Mouse (Mus musculus): ENCODE data around the gene Thrap3.

The Thrap3 gene

DNA sequence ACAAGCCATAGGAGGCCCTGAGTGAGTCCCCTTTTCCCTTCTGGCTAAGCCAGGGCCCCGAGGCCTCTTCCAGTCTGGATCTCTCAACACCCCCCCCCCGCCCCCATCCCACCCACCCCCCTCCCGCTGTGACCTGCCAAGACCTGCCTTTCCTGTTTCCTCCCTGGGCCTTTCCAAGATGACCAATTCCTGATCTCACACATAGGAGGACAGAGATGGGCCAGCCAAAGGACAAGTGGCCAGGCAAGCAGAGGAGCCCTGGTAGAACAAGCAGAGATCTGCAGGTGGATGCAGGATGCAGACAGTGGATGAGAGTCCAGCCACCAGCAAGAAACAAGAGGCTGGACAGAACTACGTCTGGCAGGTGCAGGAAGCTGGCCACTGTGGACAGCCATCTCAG is 57.2 kb downstream of the Thrap3 start:
- no peak for DNase-seq (ENCODE audit: low read depth)

DNA sequence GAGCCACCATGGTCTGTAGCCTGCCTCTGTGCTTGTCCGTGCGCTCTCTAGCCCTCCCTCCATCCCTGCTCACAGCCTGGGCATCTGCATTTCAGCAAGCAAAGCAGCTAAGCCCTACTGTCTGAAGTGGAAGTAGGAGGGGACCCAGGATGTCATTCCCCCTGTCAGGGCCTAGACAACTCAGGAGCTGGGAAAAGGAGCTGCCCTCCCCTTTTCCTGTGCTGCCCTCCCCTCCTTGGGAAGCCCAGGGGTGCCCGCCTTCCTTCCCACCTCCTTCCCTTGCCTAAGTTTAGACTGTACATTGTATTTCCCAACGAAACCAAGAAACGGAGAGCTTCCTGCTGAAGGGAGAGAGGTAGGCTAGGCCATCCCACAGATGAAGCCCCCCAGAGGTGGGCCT is 61.5 kb downstream of the Thrap3 start:
- DNase-seq (ENCODE audit: low read depth): no peak

DNA sequence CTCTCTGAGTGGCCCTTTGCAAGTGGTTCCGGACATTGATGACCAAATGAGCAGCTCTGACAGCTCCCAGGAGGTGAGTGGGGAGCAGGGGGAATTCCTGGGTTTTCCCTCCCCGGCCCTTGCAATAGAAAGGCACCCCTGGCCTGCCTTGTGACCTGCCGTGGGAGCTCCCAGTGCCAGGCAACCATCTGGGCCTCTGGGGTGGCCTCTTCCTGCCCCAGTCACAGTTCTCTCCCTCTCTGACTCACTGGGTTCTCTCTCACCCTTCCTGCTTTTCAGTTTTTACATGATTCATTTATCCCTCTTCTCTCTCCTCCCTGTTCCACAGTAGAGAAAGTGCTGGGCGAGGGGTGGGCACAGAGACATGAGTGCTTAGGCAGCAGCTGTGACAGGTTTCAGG is 64.8 kb downstream of the Thrap3 start:
- DNase-seq (ENCODE audit: low read depth): no peak

DNA sequence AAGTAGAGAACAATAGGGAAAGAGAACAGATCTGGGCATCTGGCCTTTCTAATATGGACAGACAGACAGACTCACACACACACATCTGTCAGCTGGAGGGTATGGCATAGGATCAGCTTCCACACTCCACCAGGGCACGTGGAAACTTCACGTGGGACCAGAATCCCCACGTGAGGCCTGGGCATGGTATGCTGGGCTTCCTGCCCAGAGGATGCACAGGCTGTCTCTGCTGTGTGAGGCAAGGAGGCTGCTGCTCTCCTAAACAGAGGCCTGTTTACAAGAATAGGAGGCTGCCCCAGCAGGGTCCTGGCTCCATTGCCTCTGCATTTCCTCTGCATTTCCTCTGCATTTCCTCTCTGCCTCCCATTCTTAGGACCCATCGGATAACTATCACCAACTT is 67.9 kb downstream of the Thrap3 start:
- no peak for DNase-seq (ENCODE audit: low read depth)

DNA sequence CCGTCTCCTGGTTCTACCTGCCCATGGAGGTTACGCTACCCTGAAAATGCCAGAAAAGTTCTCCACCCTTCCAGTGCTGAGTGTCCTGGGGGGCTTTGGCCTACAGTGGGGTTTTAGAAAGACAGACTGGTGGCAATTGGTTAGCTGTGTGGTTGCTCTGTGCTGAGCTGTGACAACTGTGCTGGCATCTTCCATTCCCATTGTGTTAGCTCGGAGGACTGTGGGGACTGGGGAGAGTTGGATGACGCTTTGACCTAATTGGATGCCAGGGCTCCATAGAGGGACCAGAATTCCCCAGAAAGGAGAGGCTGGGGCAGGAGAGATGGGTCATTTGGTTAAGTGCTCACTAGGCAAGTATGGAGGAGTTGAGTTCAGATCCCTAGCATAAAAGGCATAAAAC is 68.3 kb downstream of the Thrap3 start:
- DNase-seq (ENCODE audit: low read depth): no peak

DNA sequence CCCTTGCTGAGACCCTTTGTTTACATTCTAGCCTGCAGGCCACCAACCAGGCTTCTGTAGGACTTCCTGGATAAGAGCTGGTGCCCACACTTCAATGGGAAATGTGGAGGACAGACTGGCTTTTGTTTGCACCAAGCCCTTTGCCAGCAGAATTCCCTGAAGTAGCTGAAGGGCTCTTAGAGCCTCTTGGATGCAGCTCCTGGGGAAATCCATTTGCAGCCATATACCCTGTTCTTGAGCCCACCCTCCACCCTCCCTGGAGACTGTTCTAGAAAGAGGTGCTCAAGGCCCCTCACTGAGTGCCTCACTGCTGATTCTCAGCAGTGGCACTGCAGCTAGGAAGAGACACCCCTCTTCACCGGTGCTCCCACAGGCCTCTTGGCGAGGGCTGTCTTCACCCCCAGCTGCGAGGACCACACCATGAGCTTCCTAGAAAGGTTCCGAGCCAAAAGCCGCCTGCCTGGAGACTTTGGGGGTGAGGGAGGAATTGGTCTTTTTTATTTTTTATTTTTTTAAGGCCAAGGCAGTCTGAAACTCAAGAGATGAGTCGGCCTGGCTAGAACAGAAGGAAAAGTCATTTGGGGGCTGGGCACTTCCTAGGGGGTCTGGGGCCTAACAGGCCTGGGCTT is 69.8 kb downstream of the Thrap3 start:
- DNase-seq (ENCODE audit: low read depth): no peak

DNA sequence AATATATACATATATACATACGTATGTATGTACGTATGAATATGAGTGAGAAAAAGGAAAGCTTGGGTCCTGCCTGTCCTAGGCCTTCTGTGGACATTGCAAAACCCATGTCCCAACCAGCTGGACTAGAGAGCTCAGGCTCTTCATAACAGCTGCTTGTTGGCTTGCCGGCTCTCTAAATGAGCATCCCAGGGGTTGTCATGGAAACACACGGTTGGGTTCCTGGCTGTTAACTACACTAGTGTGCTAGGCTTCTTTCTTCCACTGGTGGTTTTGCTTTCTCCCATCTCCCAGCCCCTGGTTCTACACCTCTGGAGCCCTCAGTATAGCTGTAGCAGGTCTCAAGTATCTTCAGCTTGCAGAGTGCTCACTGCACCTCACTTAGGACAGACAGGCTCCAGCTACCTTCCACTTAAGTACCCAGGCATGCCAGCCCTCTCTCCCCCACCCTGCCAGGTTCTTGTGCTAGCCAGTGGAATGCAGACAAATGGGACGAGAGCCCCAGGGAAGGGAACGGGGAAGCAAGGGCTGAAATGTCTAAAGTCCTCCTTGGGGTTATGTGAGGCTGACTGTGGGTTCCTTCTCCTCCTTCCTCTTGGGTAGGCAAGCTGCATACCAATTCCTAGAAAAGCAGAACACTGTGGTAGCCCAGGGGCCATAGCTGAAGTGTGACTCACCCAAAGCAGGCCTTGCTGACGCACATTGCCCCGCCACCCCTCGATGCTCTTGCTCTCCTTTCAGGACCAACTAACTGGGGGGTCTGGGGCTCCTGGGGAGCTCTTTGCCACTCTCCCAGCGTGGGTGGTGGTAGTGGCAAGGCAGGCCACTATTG is 71.1 kb downstream of the Thrap3 start:
- DNase-seq (ENCODE audit: low read depth): peak; percentile 75

DNA sequence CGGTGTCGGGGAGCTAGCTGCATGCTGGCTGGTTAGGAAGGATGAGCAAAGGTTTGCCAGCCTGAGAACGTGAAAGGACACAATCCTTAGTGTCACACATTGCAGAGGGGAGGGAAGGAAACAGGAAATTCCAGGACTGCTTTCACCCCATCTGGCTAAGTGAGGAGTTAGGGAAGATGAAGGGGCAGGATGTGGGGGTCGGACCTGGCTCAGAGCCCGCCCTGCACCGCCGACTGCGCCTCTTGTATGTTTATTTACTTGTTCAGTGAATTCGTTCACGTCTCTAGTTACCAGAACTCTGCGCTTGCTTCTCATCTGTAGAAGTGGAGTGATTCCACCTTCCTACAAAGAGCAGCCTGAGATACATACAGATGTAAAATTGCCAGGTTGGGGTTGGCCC is 72.1 kb downstream of the Thrap3 start:
- DNase-seq (ENCODE audit: low read depth): no peak

DNA sequence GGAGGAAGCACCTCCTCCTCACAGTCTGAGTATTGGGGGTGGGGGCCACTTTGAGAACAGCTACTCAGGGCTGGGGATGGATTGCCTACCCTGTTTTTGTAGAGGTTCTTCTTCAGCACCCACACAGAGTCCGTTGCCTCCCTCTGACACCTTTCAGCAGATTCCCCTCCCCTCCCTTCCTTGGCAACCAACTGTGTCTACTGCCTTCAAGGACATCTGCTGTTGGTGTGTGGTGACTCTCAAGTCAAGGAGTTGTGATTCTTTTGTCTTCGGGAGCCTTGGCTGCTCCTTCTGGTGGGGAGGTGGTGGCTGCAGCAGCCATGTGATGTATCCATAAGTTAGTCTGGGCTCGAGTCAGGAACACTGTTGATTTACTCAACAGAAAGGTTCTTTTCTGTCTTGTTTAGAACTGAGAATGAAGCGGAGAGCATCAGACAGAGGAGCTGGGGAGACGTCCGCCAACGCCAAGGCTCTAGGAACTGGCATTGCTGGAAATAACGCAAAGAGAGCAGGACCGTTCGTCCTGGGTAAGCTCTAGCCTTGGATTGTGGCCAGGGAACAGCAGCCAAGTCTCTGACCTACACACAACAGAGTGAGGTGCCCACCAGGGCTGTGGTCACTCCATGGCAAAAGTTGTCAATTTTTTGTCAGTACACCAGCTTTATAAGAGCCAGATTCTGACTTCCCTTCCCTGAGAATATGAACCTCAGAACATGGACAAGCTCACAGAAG is 79.1 kb downstream of the Thrap3 start:
- no peak for DNase-seq (ENCODE audit: low read depth)

DNA sequence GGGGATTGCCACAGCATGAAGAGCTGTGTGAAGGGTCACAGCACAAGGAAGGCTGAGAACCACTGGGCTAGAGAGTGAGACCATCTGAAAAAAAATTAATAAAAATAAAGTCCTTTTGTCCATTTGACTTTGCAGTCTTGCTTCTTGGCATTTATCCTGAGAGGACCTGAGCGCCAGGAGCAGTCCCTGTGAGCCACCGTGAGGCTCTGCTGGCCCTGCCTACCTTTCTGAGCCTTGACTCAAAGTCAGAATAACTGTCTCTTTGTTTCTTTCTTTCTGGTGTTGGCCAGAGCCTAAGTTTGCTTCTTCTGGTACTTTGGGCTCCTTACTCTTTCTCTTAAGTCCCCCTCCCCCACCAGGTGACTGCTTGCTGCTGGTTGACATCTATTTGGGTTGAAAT is 82.1 kb downstream of the Thrap3 start:
- DNase-seq (ENCODE audit: low read depth): no peak

DNA sequence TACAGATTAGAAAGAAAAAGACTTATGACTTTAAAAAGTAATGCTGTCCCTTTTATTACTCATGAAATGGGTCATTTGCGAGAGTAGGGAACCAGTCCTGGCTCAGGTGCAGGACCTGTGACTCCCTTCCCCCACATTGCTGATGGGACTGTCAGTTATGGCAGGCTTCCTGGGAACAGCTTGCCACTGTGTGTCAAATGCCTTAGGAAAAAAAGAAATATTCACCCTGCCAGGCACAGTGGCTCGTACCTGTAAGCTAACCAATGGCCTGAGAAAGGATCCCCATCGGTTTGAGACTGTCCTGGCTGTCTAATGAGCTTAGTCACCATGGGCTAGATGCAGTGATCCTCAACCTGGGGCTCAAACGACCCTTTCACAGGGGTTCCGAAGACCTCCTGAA is 82.5 kb downstream of the Thrap3 start:
- no peak for DNase-seq (ENCODE audit: low read depth)

DNA sequence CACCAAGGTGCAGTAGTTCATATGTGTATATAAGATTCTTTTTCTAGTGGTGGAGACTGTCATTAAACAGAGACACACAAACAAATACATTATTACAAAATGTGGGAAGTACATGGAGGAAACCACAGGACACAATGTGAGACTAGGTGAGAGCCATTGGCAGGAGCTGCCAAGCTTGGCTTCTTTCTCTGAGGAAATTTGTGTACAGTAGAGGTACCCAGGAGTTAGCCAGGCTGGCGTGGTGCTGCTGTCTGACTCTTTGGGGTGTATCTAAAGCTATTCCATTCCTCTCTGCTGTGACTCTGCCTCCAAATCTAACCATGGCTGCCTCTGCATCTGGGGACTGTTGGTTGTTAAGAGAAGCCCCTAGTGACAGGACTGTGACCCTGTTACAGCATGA is 83.5 kb downstream of the Thrap3 start:
- no peak for DNase-seq (ENCODE audit: low read depth)

DNA sequence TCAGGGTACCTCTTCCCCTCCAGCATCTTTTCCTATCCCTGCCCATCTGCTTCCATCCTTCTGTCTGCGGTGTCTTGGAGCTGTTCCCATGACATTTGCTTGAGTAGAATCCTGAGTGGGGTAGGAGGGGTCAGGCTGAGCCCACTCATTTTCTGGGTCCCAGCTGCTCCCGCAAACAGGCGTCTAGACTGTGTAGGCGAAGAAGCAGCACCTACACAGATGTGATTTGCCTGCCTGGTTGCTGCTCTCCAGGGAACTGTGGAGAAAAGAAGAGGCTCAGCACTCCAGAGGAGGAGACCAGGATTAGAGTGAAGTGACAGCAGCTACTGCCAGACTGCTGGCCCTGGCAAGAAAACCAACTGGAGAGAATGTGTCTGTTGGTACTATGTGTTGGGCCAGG is 83.9 kb downstream of the Thrap3 start:
- DNase-seq (ENCODE audit: low read depth): no peak

DNA sequence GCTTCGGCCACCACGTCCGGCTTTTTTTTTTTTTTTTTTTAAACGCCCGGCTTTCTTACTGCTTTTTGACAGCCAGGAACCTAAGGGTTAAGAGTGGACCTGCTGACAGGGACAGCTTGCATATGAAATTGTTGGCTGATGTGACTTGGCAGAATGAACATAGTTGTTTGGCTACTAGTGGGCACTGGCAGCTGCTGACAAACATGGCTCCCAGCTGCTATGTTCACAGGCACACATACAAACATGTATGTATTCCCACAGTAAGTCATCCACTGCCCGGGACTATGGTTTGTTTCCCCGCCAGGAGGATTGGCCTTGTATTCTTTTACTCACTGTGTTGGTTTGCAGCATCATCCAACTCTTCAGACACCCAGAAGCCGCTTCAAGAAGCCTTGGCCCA is 85.4 kb downstream of the Thrap3 start:
- DNase-seq (ENCODE audit: low read depth): no peak

DNA sequence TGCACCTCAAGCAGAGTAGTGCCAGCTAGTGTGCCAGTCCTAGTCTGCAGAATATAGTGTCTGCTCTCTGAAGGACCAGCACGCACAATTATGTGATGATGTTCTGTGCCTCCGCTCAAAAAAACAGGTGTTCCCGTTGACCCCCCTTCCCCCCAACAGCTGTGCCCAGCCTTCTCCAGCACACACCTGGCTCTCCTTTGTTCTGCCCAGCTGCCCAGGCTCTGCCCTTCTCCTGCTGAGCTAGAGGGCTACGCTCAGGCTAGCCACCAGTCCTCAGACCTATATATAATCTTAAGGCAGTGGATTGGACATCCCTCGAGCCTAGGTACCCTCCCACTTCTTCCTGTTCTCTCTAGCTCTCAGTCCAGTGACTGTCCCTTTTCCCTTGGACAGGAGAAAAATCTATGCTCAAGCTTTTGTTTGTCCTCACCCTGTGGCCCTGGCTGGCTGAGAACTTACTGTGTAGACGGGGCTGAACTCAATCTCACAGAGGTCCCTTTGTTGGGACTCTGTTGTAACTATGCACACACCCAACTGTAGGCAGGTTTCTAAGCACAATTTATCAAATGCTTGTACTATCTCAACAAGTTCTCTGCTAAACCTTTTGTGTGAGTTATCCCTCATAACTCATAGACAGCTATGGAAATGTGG is 86.6 kb downstream of the Thrap3 start:
- no peak for DNase-seq (ENCODE audit: low read depth)

DNA sequence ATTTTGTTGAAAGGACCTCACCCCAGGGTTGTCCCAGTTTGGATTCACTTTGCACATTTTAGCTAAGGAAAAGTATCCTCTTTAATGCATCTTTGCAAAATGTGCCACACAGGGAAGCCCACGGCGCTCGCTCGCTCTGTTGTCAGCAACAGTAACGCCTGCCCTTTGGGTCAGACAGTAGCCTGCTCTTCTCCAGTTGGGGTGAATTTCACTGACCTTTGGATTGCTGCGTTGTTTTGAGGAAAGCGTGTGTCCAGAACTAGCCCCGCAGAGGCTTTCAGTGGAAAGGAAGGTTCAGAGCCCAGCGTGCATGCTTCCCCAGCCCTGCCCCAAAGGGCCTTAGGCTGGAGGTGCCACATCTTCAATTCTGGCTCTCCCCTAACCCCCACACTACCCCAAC is 87.1 kb downstream of the Thrap3 start:
- DNase-seq (ENCODE audit: low read depth): no peak

All from 416B (cell line).